Mouse (Mus musculus) liver, embryonic 15.5 days (tissue): Measurements from ENCODE around the gene Gngt2. TPM values are rescaled to one million over a fixed set of nuclear protein-coding genes. Genes with fewer than 3 reads are reported as not detected.
"Not testable (repeated sequence)": the region's sequence is repeated elsewhere in the genome, so short reads cannot be mapped to it uniquely, and the experiment has no call there.

Source experiments
- ATAC-seq: fragments of 200-750 bp; cut with Nextera tagmentation; 2 replicates; pipeline ENCODE4 v1.8.0; 2017; ENCODE audit warnings: moderate number of reproducible peaks, mild to moderate bottlenecking, moderate library complexity; ENCODE audit not compliant: insufficient read depth
- H3K27ac ChIP-seq: fragments of 300-500 bp; sonication (generic); replicated peaks from 2 replicates; pipeline ENCODE4 v1.5.1; 2015; ENCODE audit warnings: mild to moderate bottlenecking, inconsistent platforms
- H3K27me3 ChIP-seq: fragments of 300-500 bp; sonication (generic); 2 replicates; pipeline ENCODE4 v1.6.1; 2015; ENCODE audit warnings: mild to moderate bottlenecking, inconsistent platforms
- H3K36me3 ChIP-seq: fragments of 300-500 bp; sonication (generic); replicated peaks from 2 replicates; pipeline ENCODE4 v1.6.1; 2015; ENCODE audit warnings: moderate library complexity, mild to moderate bottlenecking, inconsistent platforms
- H3K4me1 ChIP-seq: fragments of 300-500 bp; sonication (generic); replicated peaks from 2 replicates; pipeline ENCODE4 v1.6.1; 2015; ENCODE audit warnings: inconsistent platforms
- H3K4me2 ChIP-seq: fragments of 300-500 bp; sonication (generic); 2 replicates; pipeline ENCODE4 v1.6.1; 2015; ENCODE audit warnings: moderate library complexity, mild to moderate bottlenecking, inconsistent platforms
- H3K4me3 ChIP-seq: fragments of 300-500 bp; sonication (generic); replicated peaks from 2 replicates; pipeline ENCODE4 v1.5.1; 2015; ENCODE audit warnings: mild to moderate bottlenecking, inconsistent platforms
- H3K9ac ChIP-seq: fragments of 300-500 bp; sonication (generic); 2 replicates; pipeline ENCODE4 v1.6.1; 2015; ENCODE audit warnings: moderate library complexity, mild to moderate bottlenecking, inconsistent platforms
- H3K9me3 ChIP-seq: fragments of 300-500 bp; sonication (generic); replicated peaks from 2 replicates; pipeline ENCODE4 v1.6.1; 2016; ENCODE audit warnings: inconsistent platforms
- WGBS: fragments of 180-500 bp; shearing (Covaris S2); methylation state at CpG from one replicate; pipeline ENCODE4 v1.1.7; 2015; ENCODE audit warnings: mixed read lengths; ENCODE audit not compliant: insufficient replicate concordance; 5-methylcytosine and 5-hydroxymethylcytosine counted together
- polyA plus RNA-seq: library from polyadenylated mRNA; unstranded; fragments of >200 nt; fragmentation: Nextera tagmentation; extraction: Ambion mirVana; gene quantifications from 2 replicates; pipeline ENCODE4 v1.2.1, GENCODE M21; 2015

Gene Gngt2
- polyA plus RNA-seq, 1 experiment from 2014 or later, result 20.1 TPM

GRCm38 (mm10) chr11:95859468-95859855 is 22.4 kb downstream of the Gngt2 start:
- H3K27me3 ChIP-seq, result no peaks in the 10 kb centered on the region
- peak overlapping the region; percentile 81 for H3K9ac ChIP-seq
- under 1% methylated on average over 35 of the region's 35 CpGs for WGBS
- peaks cover 37% of the 10 kb centered on the region for H3K4me1 ChIP-seq
- no peaks in the 10 kb centered on the region for H3K36me3 ChIP-seq
- peak overlapping the region; percentile 83 for H3K4me3 ChIP-seq
- H3K4me2 ChIP-seq, result peak overlapping the region; percentile 91
- peak overlapping the region; percentile 97 for H3K27ac ChIP-seq
- H3K9me3 ChIP-seq, result no peaks in the 10 kb centered on the region
- ATAC-seq, result peak; percentile 51

- H3K4me2 ChIP-seq, result peak overlapping the region; percentile 91
- peak overlapping the region; percentile 81 for H3K9ac ChIP-seq
- H3K4me3 ChIP-seq, result peak overlapping the region; percentile 83
- H3K27me3 ChIP-seq, result no peaks in the 10 kb centered on the region
- peak overlapping the region; percentile 97 for H3K27ac ChIP-seq
- no peaks in the 10 kb centered on the region for H3K9me3 ChIP-seq
- WGBS, result 17% methylated on average over 3 of the region's 3 CpGs
- ATAC-seq, result peak; percentile 43
- peaks cover 37% of the 10 kb centered on the region for H3K4me1 ChIP-seq
- H3K36me3 ChIP-seq, result no peaks in the 10 kb centered on the region
Observed at GRCm38 (mm10) chr11:95860071-95860490, 23.1 kb downstream of the Gngt2 start.

GRCm38 (mm10) chr11:95861397-95861796 is 24.4 kb downstream of the Gngt2 start:
- H3K4me2 ChIP-seq, result no peak overlapping the region
- H3K4me3 ChIP-seq, result no peak overlapping the region
- no peak for ATAC-seq
- no peak overlapping the region for H3K9ac ChIP-seq
- peaks cover 37% of the 10 kb centered on the region for H3K4me1 ChIP-seq
- H3K27ac ChIP-seq, result peak overlapping the region; percentile 35; the same call in 1 of the 2 replicates
- no peaks in the 10 kb centered on the region for H3K27me3 ChIP-seq
- no peaks in the 10 kb centered on the region for H3K9me3 ChIP-seq
- H3K36me3 ChIP-seq, result no peaks in the 10 kb centered on the region
- 75% methylated on average over 8 of the region's 8 CpGs for WGBS

- 64% methylated on average over 4 of the region's 4 CpGs for WGBS
- Histone ChIP-seq H3K9ac (no peak overlapping the region), H3K27me3 (no peaks in the 10 kb centered on the region), H3K4me3 (no peak overlapping the region), H3K27ac (no peak overlapping the region), H3K4me2 (no peak overlapping the region), H3K9me3 (no peaks in the 10 kb centered on the region), H3K36me3 (no peaks in the 10 kb centered on the region), H3K4me1 (peaks cover 13% of the 10 kb centered on the region)
- no peak for ATAC-seq
Observed at GRCm38 (mm10) chr11:95869442-95869841, 32.4 kb downstream of the Gngt2 start.

- no peak overlapping the region for H3K9ac ChIP-seq
- no peak overlapping the region for H3K27ac ChIP-seq
- WGBS, result 53% methylated on average over 6 of the region's 6 CpGs
- ATAC-seq, result no peak
- H3K4me3 ChIP-seq, result no peak overlapping the region
- H3K9me3 ChIP-seq, result no peaks in the 10 kb centered on the region
- no peaks in the 10 kb centered on the region for H3K36me3 ChIP-seq
- no peaks in the 10 kb centered on the region for H3K27me3 ChIP-seq
- no peak overlapping the region for H3K4me2 ChIP-seq
- H3K4me1 ChIP-seq, result peaks cover 13% of the 10 kb centered on the region
Observed at GRCm38 (mm10) chr11:95869918-95870470, 33.0 kb downstream of the Gngt2 start.

- H3K4me2 ChIP-seq, result no peak overlapping the region
Observed at GRCm38 (mm10) chr11:95875804-95876203, 38.8 kb downstream of the Gngt2 start.

GRCm38 (mm10) chr11:95876296-95876695 is 39.3 kb downstream of the Gngt2 start:
- Histone ChIP-seq H3K9me3 (no peaks in the 10 kb centered on the region), H3K9ac (no peak overlapping the region), H3K36me3 (no peaks in the 10 kb centered on the region), H3K4me1 (no peaks in the 10 kb centered on the region), H3K27me3 (peaks cover 3% of the 10 kb centered on the region), H3K4me2 (no peak overlapping the region), H3K4me3 (no peak overlapping the region), H3K27ac (no peak overlapping the region)
- WGBS, result 21% methylated on average over 7 of the region's 7 CpGs
- ATAC-seq, result no peak

More at GRCm38 (mm10) chr11:95875804-95876203, 38.8 kb downstream of the Gngt2 start:
- Histone ChIP-seq H3K9ac (no peak overlapping the region), H3K27me3 (no peaks in the 10 kb centered on the region), H3K4me1 (no peaks in the 10 kb centered on the region), H3K4me3 (no peak overlapping the region), H3K36me3 (no peaks in the 10 kb centered on the region), H3K9me3 (no peaks in the 10 kb centered on the region), H3K27ac (no peak overlapping the region)
- WGBS, result 26% methylated on average over 9 of the region's 9 CpGs
- no peak for ATAC-seq

- ATAC-seq, H3K4me1 ChIP-seq, H3K27ac ChIP-seq, H3K27me3 ChIP-seq, H3K9ac ChIP-seq, H3K4me2 ChIP-seq, H3K4me3 ChIP-seq, H3K9me3 ChIP-seq, H3K36me3 ChIP-seq: not testable (repeated sequence)
- 71% methylated on average over 2 of the region's 2 CpGs for WGBS
Observed at GRCm38 (mm10) chr11:95879861-95880260, 42.8 kb downstream of the Gngt2 start.

GRCm38 (mm10) chr11:95890462-95891051 is 53.5 kb downstream of the Gngt2 start:
- no peak overlapping the region for H3K27ac ChIP-seq
- no peak overlapping the region for H3K4me2 ChIP-seq
- no peaks in the 10 kb centered on the region for H3K4me1 ChIP-seq
- no peak for ATAC-seq
- no peak overlapping the region for H3K4me3 ChIP-seq
- H3K36me3 ChIP-seq, result no peaks in the 10 kb centered on the region
- no peaks in the 10 kb centered on the region for H3K9me3 ChIP-seq
- H3K27me3 ChIP-seq, result 0 out of 2 replicates have a peak, but pooled peaks cover 3% of the 10 kb centered on the region
- 57% methylated on average over 2 of the region's 2 CpGs for WGBS
- no peak overlapping the region for H3K9ac ChIP-seq

Other genes with a start within 250 kb of the Gngt2 start
- gene Ngfr, start 249.5 kb upstream of the Gngt2 start, polyA plus RNA-seq, result 2.7 and 3.2 TPM in 2 replicates
- 113 and 129 TPM in 2 replicates for gene Phb, start 170.3 kb upstream of the Gngt2 start, polyA plus RNA-seq
- gene Zfp652, start 124.5 kb upstream of the Gngt2 start, polyA plus RNA-seq, result 5.5 and 6.2 TPM in 2 replicates
- gene B130006D01Rik, start 113.6 kb upstream of the Gngt2 start, polyA plus RNA-seq, result 0.28 and 0.29 TPM in 2 replicates
- 6.4 and 7.1 TPM in 2 replicates for gene Phospho1, start 12.7 kb upstream of the Gngt2 start, polyA plus RNA-seq
- gene Abi3, start 5.3 kb downstream of the Gngt2 start, polyA plus RNA-seq, result 6.9 and 7.0 TPM in 2 replicates
- gene B4galnt2, start 77.7 kb downstream of the Gngt2 start, polyA plus RNA-seq, result 0.17 and 0.20 TPM in 2 replicates
- 11.9 and 12.9 TPM in 2 replicates for gene Igf2bp1, start 168.7 kb downstream of the Gngt2 start, polyA plus RNA-seq
- not detected in 2 replicates for gene Gip, start 187.3 kb downstream of the Gngt2 start, polyA plus RNA-seq
- gene Snf8, start 197.7 kb downstream of the Gngt2 start, polyA plus RNA-seq, result 61.1 and 64.2 TPM in 2 replicates
- gene Ube2z, start 228.2 kb downstream of the Gngt2 start, polyA plus RNA-seq, result 14.4 and 16.5 TPM in 2 replicates
- 466 and 500 TPM in 2 replicates for gene Atp5g1, start 238.5 kb downstream of the Gngt2 start, polyA plus RNA-seq